Mouse (Mus musculus) right cerebral cortex, postnatal 10 days (tissue): Measurements from ENCODE around the gene Zdhhc1.

Experiments
- DNase-seq, 2 experiments: peaks; one replicate each; pipeline ENCODE4 v3.0.0; 2021; ENCODE audit warnings: low spot score in 2 of 2

Gene Zdhhc1

GRCm38 (mm10) chr8:105518436-105519313 is 22.0 kb upstream of the Zdhhc1 start, which contains the start of gene Hsd11b2:
Gene Hsd11b2, plus strand, starts transcription at chr8:105518755.
- peak; percentile 62 for DNase-seq

DNA sequence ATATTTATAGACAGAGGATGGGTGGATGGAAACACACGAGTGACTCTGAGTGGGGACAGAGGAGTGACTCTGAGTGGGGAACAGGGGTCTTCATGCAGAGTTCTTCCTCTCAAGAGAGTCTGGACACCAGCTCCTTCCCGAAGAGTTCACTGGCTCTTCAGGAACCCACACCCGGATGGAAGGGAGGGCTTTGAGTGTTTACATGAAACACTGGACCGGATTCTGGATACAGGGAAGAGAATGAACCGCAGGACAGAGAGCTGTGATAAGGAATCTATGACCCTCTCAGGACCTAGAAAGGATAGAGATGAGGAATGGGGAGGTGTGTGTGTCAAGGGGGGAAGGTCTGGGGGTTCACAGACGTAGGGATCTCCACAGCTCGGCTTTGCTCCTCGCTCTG is 20.6 kb upstream of the Zdhhc1 start:
- DNase-seq, result no peak

GRCm38 (mm10) chr8:105516018-105516645 is 19.4 kb upstream of the Zdhhc1 start:
- peak; percentile 75 to 81 for DNase-seq

DNA sequence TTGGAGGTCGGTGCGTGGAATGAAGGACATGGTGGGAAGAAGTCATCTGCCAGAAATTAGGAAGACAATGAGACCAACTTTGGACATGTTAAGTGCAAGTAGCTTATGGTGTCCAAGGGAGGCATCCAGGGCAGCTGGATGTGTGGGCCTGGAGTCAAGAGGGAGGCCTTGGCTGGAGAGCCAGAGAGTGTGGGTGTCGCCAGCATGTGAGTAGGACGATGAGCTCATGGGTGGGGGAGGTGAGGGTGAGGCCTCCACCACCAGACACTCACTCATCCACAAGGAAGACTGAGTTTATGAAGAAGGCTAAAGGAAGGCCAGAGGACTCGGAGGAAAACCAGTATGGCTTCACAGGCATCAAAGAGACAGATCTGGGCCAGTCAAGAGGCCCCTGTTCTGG is 18.0 kb upstream of the Zdhhc1 start:
- no peak for DNase-seq

GRCm38 (mm10) chr8:105514194-105514593 is 17.5 kb upstream of the Zdhhc1 start:
- no peak for DNase-seq

- DNase-seq, result no peak
These were observed 13.5 kb upstream of the Zdhhc1 start for GRCm38 (mm10) chr8:105509997-105510735.

- DNase-seq, result no peak
These were observed 12.1 kb upstream of the Zdhhc1 start for GRCm38 (mm10) chr8:105508758-105509157.

DNA sequence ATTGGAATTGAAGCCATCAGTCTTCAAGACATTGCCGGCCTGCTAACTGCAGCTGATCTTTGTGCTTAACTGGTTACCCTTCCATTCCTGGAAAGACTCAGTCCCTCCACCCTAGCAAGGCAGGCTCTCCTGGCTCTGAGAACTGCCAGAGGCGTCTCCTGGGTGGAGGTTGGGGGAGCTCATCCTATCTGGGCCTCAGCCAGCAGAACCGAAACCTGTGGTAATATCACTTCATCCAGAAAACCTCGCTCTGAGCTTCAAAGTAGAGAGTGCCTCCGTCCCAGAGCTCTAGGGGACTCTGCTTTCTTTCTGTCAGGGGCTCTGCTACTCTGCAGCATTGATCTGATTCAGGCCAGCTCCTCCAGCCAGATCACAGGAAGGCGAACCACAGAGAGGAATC is 10.3 kb upstream of the Zdhhc1 start:
- no peak for DNase-seq

- DNase-seq, result no peak
These were observed 7.9 kb upstream of the Zdhhc1 start for GRCm38 (mm10) chr8:105504617-105505016.

DNA sequence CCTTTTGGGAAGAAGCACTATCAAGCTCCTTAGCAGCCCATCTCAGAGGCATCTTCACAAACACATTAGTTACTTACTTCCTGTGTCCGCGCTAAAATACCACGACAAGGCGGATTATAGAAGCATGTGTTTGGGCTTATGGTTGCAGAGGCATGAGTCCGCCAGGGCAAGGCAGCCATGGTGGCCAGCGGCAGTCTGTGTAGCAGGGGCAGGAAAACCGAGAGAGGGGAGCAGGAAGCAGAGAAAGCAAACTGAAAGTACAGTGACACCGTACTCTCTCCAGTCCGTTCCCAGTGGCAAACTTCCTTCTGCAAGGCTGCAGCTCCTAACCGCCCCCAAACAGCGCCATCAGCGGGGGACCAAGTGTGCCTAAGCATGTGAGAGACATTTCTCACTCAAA is 3.1 kb upstream of the Zdhhc1 start:
- DNase-seq, result no peak

- DNase-seq, result no peak
These were observed 1.1 kb downstream of the Zdhhc1 start for GRCm38 (mm10) chr8:105495350-105496302.

DNA sequence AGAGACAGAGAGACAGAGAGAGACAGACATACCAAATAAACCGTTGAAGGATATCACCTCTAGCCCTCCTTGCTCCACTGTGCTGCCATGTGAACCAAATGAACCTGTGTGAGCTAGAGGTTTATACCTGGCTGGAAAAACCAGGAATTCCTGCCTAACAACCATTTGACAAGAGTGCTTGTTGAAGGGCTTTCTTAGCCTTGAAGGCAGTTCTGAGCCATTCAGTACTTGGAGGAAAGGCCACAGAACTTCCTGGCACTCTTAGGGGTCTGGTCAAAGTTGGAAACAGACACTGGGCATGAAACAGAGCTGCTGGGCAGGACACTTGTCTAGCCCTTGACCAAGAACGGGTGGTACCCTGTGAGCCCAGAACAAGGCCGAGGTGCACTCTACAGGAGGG is 2.1 kb downstream of the Zdhhc1 start:
- no peak for DNase-seq

GRCm38 (mm10) chr8:105493495-105493894 is 3.2 kb downstream of the Zdhhc1 start:
- no peak for DNase-seq

- DNase-seq, result no peak
These were observed 7.4 kb downstream of the Zdhhc1 start for GRCm38 (mm10) chr8:105489281-105489680.

DNA sequence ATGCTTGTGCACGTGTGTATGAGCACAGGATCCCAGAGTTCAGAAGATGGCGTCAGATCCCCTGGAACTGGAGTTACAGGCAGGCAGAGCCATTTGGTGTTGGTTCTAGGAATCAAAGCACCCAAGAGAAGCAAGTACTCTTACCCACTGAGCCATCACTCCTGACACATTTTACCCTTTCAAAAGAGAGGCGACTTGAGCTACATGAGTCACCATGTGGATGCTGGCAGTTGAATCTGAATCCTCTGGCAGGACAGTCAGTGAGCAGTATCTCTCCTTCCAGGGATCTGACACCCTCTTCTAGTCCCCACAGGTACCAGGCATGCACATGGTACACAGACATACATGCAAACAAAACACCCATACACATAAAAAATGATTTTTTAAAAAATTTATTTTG is 8.6 kb downstream of the Zdhhc1 start:
- no peak for DNase-seq

GRCm38 (mm10) chr8:105484392-105484791 is 12.3 kb downstream of the Zdhhc1 start:
- peak in 1 of 2 experiments; percentile 62 for DNase-seq

GRCm38 (mm10) chr8:105484030-105484368 is 12.7 kb downstream of the Zdhhc1 start:
- DNase-seq, result no peak

GRCm38 (mm10) chr8:105483212-105484029 is 13.3 kb downstream of the Zdhhc1 start:
- DNase-seq, result peak in 1 of 2 experiments; percentile 48

DNA sequence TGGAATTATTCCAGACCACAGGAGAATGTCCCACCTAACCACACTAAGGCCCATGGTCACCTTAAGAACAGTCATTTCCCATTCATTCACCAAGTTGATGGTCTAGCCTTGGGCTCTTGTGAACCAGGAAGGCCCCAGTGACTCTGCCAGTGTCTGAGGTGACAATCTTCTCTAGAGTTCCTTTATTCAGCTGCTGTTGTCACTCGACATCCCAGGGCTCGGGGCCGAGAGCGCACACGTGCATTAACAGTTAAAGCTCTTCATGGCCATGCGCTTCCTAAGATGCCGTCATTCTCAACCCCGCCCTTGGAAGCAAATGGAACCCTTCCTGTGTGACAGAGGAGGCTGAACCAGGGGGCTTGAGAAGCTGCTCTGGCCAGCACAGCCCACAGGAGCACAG is 14.6 kb downstream of the Zdhhc1 start:
- no peak for DNase-seq

DNA sequence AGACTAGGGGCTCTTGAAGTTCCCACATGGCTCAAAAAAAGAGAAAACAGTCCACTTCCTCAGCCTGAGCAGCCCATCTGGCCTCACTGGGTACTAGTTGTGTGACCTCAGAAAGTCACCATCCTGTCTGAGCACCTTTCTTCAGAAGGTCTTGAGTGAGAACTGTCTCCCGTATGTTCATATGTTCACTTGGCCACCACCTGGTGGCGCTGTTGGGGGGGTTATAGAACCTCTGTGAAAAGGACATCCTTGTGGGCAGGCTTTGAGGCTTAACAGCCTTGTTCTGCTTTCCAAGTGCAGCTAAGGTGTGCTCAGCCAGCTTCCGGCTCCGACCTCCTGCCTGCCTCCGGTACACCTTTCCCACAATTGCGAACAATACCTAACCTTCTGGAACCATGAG is 15.2 kb downstream of the Zdhhc1 start:
- no peak for DNase-seq

GRCm38 (mm10) chr8:105481013-105481412 is 15.7 kb downstream of the Zdhhc1 start:
- DNase-seq, result no peak
